Mouse (Mus musculus) kidney, embryonic 14.5 days (tissue): Measurements from ENCODE around the gene Tlr9. TPM values are rescaled to one million over a fixed set of nuclear protein-coding genes. Genes with fewer than 3 reads are reported as not detected.

Experiments used
- ATAC-seq: fragments of 200-750 bp; cut with Nextera tagmentation; 2 replicates; pipeline ENCODE4 v1.8.0; 2017; ENCODE audit warnings: moderate number of reproducible peaks, mild to moderate bottlenecking, moderate TSS enrichment, moderate library complexity; ENCODE audit not compliant: low FRiP score, low TSS enrichment
- H3K27ac ChIP-seq: fragments of 300-500 bp; sonication (generic); 2 replicates; pipeline ENCODE4 v1.5.1; 2014; ENCODE audit warnings: low read depth, mild to moderate bottlenecking, low read length, moderate library complexity, mixed read lengths
- H3K27me3 ChIP-seq: fragments of 300-500 bp; sonication (generic); 2 replicates; pipeline ENCODE4 v1.6.1; 2014; ENCODE audit warnings: mild to moderate bottlenecking, low read length; ENCODE audit not compliant: control insufficient read depth, insufficient read depth
- H3K36me3 ChIP-seq: fragments of 300-500 bp; sonication (generic); 2 replicates; pipeline ENCODE4 v1.6.1; 2014; ENCODE audit warnings: low read length, mixed read lengths; ENCODE audit not compliant: control insufficient read depth, insufficient read depth
- H3K4me1 ChIP-seq: fragments of 300-500 bp; sonication (generic); 2 replicates; pipeline ENCODE4 v1.6.1; 2014; ENCODE audit warnings: low read length, mixed read lengths; ENCODE audit not compliant: control insufficient read depth, insufficient read depth
- H3K4me2 ChIP-seq: fragments of 300-500 bp; sonication (generic); replicated peaks from 2 replicates; pipeline ENCODE4 v1.6.1; 2014; ENCODE audit warnings: low read depth, mild to moderate bottlenecking, low read length
- H3K4me3 ChIP-seq: fragments of 300-500 bp; sonication (generic); 2 replicates; pipeline ENCODE4 v1.5.1; 2014; ENCODE audit warnings: mild to moderate bottlenecking, low read length
- H3K9ac ChIP-seq: fragments of 300-500 bp; sonication (generic); 2 replicates; pipeline ENCODE4 v1.6.1; 2014; ENCODE audit warnings: low read depth, mild to moderate bottlenecking, low read length, moderate library complexity
- H3K9me3 ChIP-seq: fragments of 300-500 bp; sonication (generic); 2 replicates; pipeline ENCODE4 v1.6.1; 2016; ENCODE audit warnings: low read length; ENCODE audit not compliant: control insufficient read depth
- WGBS: fragments of 180-500 bp; shearing (Covaris S2); extraction: QIAGEN DNeasy Blood & Tissue Kit; methylation state at CpG from one replicate; pipeline ENCODE4 v1.1.7; 2014; 5-methylcytosine and 5-hydroxymethylcytosine counted together
- polyA plus RNA-seq: library from polyadenylated mRNA; unstranded; fragments of >200 nt; fragmentation: Nextera tagmentation; extraction: Ambion mirVana; gene quantifications from 2 replicates; pipeline ENCODE4 v1.2.1, GENCODE M21; 2014

Gene Tlr9
- 0.14 TPM in 1 of 2 replicates, not detected in the other for polyA plus RNA-seq

GRCm38 (mm10) chr9:106222261-106222851, at the start of gene Tlr9:
Gene Tlr9, plus strand, starts transcription at chr9:106222598.
- no peak for ATAC-seq
- Histone ChIP-seq H3K27me3 (peaks cover 4% of the 10 kb centered on the region; the same call in 1 of the 2 replicates), H3K9ac (no peak within 1 kb of the TSS), H3K9me3 (no peaks in the 10 kb centered on the region), H3K4me3 (no peak within 1 kb of the TSS), H3K27ac (peak within 1 kb of the TSS; percentile 55; the same call in 1 of the 2 replicates), H3K4me1 (peaks cover 20% of the 10 kb centered on the region), H3K36me3 (no peaks in the 10 kb centered on the region), H3K4me2 (no peak within 1 kb of the TSS; the same call in 1 of the 2 replicates)
- WGBS, result 44% methylated on average over 4 of the region's 4 CpGs

DNA sequence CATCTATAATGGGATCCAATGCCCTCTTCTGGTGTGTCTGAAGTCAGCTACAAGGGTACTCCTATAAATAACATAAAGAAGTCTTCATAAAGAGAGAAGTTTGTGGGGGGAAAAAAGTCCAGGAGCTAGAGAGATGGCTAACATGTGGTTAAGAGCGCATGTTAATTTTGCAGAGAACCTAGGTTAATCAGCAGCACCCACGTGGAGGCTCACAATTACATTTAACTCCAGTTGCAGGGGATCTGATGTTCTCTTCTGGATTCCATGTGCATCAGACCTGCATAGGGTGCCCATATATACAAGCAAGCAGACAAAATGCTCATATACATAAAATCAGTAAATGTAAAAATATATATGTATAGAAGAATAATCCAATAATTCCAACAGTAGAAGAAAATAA, 49.0 kb upstream of the Tlr9 start:
- H3K4me2 ChIP-seq, result peak overlapping the region; percentile 69
- no peak for ATAC-seq
- no peaks in the 10 kb centered on the region for H3K27me3 ChIP-seq
- H3K9me3 ChIP-seq, result no peaks in the 10 kb centered on the region
- no peak overlapping the region for H3K27ac ChIP-seq
- no peak overlapping the region for H3K9ac ChIP-seq
- peaks cover 32% of the 10 kb centered on the region for H3K4me1 ChIP-seq
- H3K36me3 ChIP-seq, result peaks cover 22% of the 10 kb centered on the region
- 61% methylated on average over 2 of the region's 2 CpGs for WGBS
- peak overlapping the region; percentile 96 for H3K4me3 ChIP-seq

DNA sequence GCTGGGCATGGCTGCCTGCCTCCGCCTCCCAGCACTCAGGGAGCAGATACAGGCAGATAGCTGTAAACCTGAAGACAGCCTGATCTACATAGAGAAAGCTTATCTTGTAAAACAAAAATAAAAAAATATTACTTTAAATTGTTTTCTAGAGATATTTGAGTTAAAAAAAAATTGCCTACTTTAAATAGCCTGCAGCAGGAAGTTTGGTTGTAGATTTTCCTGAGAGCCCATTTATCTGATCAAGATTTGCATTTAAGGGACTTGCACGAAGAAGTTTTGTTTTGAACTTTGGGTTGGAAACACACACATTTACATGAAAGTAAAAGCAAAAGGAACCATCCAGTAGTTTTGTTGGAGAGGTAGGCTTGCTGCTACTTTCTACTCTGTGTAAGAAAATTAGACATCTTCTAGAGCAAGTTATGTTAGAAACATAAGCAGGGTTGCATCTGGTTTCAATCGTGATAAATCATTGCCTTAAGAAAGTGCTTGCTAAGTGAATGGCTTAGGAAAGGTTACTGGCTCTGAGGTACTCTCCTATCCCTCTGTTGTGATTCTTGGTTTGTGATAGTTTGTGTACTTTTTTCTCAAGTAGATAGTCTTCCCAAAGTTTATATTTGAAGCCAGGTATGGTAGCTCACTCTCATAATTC, 46.7 kb upstream of the Tlr9 start:
- Histone ChIP-seq H3K4me3 (no peak overlapping the region), H3K27ac (no peak overlapping the region), H3K27me3 (no peaks in the 10 kb centered on the region), H3K4me2 (no peak overlapping the region), H3K9me3 (no peaks in the 10 kb centered on the region), H3K4me1 (peaks cover 28% of the 10 kb centered on the region), H3K36me3 (peaks cover 45% of the 10 kb centered on the region), H3K9ac (no peak overlapping the region)
- 63% methylated on average over 3 of the region's 3 CpGs for WGBS
- no peak for ATAC-seq

DNA sequence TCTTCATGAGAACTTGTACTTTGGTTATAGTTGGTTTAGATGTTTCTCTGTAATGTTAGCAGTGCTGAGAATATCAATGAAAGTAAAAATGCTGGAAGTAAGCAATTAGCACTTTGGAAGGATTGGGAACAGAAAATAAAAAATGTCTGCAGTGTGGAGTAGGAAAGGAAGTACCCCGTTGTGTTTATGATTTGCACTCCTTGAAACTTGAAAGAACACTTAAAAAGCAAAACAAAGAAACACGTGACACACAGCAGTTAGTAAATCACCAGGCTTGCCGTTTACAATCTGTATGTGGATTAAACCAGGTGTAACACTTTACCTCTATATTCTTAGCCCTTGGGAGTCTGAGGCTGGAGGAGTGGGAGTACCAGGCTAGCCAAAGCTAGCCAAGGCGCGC, 45.6 kb upstream of the Tlr9 start:
- peaks cover 28% of the 10 kb centered on the region for H3K4me1 ChIP-seq
- H3K9ac ChIP-seq, result no peak overlapping the region
- H3K36me3 ChIP-seq, result peaks cover 56% of the 10 kb centered on the region
- no peak overlapping the region for H3K27ac ChIP-seq
- H3K27me3 ChIP-seq, result no peaks in the 10 kb centered on the region
- 80% methylated on average over 5 of the region's 5 CpGs for WGBS
- H3K4me2 ChIP-seq, result no peak overlapping the region
- H3K4me3 ChIP-seq, result no peak overlapping the region
- no peak for ATAC-seq
- H3K9me3 ChIP-seq, result no peaks in the 10 kb centered on the region

DNA sequence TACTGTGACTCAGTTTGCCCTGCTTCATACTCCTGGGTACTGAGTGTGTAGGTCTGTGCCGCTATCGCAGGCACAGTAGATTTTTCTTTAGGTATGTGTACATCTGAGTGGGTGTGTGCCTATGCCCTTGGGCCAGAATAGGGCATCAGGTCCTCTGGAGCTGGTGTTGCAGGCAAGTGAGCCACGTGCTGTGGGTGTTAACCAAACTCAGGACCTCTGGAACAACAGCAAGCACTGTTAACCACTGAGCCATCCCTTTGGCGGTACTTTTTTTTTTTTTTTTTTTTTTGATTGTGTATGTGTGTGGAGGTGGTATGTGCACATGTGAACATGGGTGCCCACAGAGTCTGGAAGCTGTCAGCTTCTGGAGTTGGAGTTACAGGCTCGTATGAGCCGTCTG, 44.6 kb upstream of the Tlr9 start:
- 90% methylated on average over 6 of the region's 6 CpGs for WGBS

DNA sequence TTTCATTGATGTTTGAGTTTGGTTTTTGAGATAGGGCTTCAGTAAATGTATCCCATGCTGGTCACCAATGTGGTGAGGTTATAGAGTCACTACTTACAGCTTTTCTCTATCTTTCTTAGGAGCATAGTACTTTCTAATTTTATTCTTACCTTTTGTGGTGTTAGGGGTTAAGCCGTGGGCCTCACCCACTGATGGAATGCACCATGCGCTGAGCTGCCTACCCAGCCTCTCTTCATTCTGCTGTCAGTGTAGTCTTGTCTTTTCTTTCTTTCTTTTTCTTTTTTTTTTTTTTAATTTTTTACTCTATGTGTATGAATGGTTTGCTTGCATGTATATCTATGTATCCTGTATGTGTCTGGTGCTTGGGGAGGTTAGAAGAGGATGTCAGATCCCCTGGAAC, 42.9 kb upstream of the Tlr9 start:
- Histone ChIP-seq H3K27me3 (no peaks in the 10 kb centered on the region), H3K9me3 (no peaks in the 10 kb centered on the region), H3K9ac (no peak overlapping the region), H3K4me1 (peaks cover 12% of the 10 kb centered on the region; the same call in 1 of the 2 replicates), H3K36me3 (peaks cover 83% of the 10 kb centered on the region), H3K4me2 (no peak overlapping the region), H3K4me3 (no peak overlapping the region), H3K27ac (no peak overlapping the region)
- 93% methylated on average over 2 of the region's 2 CpGs for WGBS
- no peak for ATAC-seq

More for the DNA sequence above, 44.6 kb upstream of the Tlr9 start:
- peaks cover 66% of the 10 kb centered on the region for H3K36me3 ChIP-seq
- no peak for ATAC-seq
- H3K4me3 ChIP-seq, result no peak overlapping the region
- H3K27me3 ChIP-seq, result no peaks in the 10 kb centered on the region
- H3K4me1 ChIP-seq, result peaks cover 28% of the 10 kb centered on the region
- H3K4me2 ChIP-seq, result no peak overlapping the region
- no peak overlapping the region for H3K27ac ChIP-seq
- H3K9ac ChIP-seq, result no peak overlapping the region
- H3K9me3 ChIP-seq, result no peaks in the 10 kb centered on the region

DNA sequence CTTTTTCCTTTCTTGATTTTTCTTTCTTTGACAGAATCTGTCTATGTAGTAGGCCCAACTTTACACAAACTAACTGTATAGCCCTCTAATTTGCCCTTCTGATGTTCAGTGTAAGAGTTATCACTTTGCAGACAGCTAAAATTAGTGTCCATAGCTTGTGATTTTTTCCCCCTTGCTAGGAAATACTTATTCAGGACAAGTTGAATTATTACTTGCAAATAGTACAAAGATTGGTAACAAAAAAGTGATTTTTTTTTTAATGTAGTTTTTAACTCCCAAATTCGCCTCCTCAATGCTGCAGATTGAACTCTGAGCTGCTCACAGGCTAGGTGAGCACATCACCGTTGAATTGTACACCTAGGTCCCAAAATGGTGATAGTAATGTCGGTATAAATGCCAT, 42.4 kb upstream of the Tlr9 start:
- Histone ChIP-seq H3K4me1 (peaks cover 7% of the 10 kb centered on the region; the same call in 1 of the 2 replicates), H3K27me3 (no peaks in the 10 kb centered on the region), H3K36me3 (peaks cover 88% of the 10 kb centered on the region), H3K27ac (no peak overlapping the region), H3K9me3 (no peaks in the 10 kb centered on the region), H3K4me2 (no peak overlapping the region), H3K4me3 (no peak overlapping the region), H3K9ac (no peak overlapping the region)
- no peak for ATAC-seq
- 95% methylated on average over 3 of the region's 3 CpGs for whole genome bisulfite sequencing

DNA sequence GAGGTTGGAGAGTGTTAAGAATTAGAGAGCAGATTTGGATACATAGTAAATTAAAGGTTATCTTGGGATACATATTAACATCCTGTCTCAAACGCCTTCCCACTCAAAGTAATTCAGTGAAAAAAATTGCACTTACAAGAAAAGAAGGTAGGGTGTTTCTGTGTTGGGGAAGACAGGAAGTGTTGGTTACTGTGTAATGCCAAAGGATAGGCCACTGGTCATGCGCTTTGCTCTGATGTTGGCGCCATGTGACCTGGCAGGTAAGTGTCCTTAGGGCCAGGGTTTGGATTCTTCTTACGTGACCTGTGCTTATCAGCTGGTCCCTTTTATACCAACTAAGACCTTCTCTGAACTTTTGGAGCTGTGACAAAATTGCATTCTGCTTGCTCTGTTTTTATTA, 40.3 kb upstream of the Tlr9 start:
- H3K4me2 ChIP-seq, result no peak overlapping the region
- no peak for ATAC-seq
- no peak overlapping the region for H3K4me3 ChIP-seq
- no peak overlapping the region for H3K27ac ChIP-seq
- H3K9ac ChIP-seq, result no peak overlapping the region
- H3K27me3 ChIP-seq, result no peaks in the 10 kb centered on the region
- H3K4me1 ChIP-seq, result no peaks in the 10 kb centered on the region
- WGBS, result 94% methylated on average over 4 of the region's 4 CpGs
- H3K9me3 ChIP-seq, result no peaks in the 10 kb centered on the region
- peaks cover 99% of the 10 kb centered on the region for H3K36me3 ChIP-seq

DNA sequence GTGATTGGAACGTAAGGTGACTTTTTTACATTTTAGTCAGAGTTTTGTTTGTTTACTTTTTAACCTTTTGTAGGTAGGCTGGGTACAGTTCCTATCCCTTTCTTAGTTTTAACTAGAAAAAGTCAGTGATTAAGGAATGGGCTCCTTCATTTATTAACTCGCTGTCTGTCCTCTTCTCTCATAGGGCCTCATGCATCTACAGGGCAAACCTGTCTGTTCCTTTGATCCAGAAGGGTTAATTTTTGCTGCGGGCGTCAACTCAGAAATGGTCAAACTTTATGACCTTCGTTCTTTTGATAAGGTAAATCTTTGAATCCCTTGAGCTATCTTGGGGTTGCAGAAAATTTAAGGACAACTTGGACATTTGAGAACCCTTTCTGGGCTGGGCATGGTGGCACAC, 38.4 kb upstream of the Tlr9 start:
- Histone ChIP-seq H3K9ac (no peak overlapping the region), H3K4me3 (no peak overlapping the region), H3K27me3 (no peaks in the 10 kb centered on the region), H3K9me3 (no peaks in the 10 kb centered on the region), H3K36me3 (peaks cover 99% of the 10 kb centered on the region), H3K27ac (no peak overlapping the region), H3K4me2 (no peak overlapping the region), H3K4me1 (no peaks in the 10 kb centered on the region)
- no peak for ATAC-seq
- 90% methylated on average over 5 of the region's 5 CpGs for WGBS
